Mouse (Mus musculus): ENCODE data around the gene Ccnd3.
A peak's percentile ranks its signal among the peaks of the same experiment; 100 is the strongest.

The Ccnd3 gene

DNA sequence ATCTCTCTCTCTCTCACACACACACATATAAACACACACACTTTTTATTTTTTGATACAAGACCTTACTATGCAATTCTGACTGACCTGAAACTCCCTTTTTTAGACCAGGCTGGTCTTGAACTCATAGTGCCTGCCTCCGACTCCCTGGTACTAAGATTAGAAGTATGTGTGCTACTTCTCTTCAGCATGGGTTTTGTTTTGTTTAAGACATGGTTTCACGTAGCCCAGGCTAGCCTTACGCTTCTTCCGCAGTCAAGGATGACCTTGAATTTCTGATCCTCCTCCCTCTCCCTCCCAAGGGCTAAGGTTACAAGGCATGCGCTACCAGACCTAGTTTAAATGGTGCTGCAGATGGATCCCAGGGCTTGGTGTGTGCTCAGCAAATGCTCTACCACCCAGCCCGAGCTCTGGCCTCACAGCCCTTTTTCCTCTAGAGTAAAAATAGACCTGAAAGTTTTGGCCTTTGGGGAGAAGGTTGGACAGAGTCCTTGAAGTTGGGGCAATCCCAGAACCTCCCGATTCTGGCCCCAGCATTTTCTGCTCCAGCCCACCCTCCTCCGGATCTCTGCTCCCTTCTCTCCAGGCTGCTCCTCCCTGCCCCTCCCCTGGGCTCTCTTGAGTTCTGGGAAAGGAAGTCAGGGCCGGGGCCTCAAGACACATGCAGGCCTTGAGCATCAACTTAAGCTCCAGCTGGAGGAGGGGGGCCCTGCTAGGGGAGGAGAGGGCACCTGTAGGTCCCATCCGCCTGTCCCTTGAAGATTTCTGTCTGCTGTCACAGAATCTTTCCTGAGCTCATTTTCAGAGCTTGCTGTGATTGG, 8.3 kb downstream of the Ccnd3 start:
- no peak for DNase-seq (ENCODE audit: low read depth, low spot score)

DNA sequence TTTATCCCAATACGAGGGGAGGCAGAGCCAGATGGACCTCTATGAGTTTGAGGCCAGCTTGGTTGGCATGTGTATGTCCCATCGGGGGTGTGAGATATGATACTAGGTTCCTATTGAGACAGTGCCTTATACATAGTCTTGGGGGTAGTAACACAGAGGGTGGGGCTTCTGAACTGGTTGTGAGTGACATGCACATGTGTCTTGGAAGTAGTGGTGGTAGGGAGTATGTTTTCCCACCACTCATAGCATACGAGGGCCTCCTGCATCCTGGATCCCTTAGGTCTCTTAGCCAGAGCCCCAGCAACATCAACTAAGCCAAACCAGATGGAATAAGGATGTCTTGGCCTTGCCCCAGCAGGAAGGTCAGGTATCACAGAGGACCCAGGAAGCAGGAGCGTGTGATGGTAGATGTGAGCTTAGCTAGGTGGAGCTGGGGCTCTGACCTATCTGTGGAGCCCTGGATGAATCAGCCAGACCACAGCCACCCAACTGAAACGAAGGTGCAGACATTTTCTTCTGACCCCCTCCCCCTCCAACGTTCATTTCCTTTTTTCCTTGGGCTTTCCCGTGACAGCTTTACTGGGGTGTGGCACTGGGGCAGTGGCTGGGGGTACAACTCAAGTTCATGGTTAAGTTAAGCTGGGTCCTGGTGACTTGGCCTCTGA, 10.5 kb downstream of the Ccnd3 start:
- no peak for DNase-seq (ENCODE audit: low read depth, low spot score)

DNA sequence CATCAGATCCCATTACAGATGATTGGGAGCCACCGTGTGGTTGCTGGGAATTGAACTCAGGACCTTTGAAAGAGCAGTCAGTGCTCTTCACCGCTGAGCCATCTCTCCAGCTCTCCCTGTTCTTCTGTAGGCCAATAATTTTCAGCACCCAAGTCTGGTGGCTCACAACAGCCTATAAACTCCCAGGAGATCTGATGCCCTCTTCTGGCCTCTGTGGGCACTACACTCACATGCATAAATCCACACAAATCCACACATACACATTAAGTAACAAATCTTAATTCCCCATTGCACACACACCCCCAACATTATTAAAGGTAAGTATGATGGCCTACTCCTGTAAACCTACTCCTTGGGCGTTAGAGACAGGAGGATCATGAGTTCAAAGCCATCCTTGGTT, 11.4 kb downstream of the Ccnd3 start:
- DNase-seq (ENCODE audit: low read depth, low spot score): no peak

DNA sequence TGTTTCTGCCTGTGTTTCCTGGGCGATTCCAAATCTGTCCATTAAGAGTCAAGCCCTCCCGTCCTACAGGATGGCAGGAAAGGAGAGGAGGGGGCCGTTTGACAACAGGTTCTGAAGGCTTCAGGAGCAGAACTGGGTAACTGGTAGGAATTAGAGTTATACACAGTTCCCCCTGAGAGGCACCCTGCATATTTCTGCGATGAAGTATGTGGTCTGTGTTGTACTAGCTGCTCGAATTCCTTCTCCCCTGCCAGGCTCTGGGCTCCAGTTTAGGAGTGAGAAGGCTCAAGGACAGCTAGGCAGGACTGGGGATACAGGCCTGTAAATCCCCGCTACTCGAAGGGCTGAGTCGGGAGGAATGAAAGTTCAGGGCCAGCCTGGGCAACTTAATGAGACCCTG, 13.4 kb downstream of the Ccnd3 start:
- DNase-seq (ENCODE audit: low read depth, low spot score): peak; percentile 70

DNA sequence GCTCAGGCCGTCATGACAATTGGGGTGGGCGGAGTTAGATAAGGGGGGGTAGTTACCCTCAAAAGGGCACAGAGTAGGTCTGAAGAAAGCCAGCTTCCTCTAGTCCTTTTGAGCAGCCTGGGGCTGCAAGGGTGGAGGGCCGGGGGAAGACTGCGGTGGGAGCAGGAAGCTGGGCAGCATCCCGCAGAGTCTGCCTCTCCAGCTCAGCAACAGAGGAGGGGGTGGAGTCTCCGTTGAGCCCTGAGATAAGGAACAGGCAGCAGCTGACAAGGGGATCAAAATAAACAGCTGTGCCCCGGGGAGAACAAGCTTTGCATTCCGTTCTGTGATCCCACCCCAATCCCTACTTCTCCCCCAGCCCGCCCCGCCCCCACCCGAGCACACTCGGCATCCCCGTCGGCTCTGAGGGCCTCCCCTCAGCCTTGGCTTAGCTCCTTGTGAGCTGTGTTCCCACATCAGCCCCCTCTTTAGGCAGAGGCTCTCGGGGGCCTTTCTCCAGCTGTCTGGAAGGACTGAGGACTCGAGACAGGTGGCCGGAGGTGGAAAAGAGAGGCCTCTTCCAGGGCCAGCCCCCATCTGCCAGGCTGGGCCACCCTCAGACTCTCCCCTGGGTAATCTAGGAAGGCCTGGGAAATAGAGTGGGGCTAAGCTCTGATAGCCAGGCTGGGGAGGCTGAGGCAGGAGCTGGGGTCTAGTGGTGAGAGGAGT, 16.9 kb downstream of the Ccnd3 start:
- no peak for DNase-seq (ENCODE audit: low read depth, low spot score)

DNA sequence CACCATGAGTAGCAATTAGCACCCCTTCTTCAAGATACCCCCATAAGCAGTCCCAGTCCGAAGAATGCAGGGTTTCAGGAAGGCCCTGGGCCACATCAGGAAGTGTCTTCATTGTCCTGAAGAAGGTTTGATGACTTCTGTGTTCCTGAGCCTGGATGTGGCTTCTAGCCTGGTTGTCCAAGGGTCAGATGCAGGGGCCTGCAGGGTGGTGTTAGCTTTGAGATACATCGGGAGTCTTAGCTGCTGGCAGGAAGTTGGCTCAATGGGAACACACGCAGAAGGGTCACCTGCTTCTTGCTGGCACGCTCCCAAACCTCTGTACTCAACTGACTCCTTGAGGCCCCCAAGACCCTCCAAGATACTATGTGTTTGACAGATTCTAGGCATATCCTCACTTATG, 17.7 kb downstream of the Ccnd3 start:
- DNase-seq (ENCODE audit: low read depth, low spot score): no peak

DNA sequence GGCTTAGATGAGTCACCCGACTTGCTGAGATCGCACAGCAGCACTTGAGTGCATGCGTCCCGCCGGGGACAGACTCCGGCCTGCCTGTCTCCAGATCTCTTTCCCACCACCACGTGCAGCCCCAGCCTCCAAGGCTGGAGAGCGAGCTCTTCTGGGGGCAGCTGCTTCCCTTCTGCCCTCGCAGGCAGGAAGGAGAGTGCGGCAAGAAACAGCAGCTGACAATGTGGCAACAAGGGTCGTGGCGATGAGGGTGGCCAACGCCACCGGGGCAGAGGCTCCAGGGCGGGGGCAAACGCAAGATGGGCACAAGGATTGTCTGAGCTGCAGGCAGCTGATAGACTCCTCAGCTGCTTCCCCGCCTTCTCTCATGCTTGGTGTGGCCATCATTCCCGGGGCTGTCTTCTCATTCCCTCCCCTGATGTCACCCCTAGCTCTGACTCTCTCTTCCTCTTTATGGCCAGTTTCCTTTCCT, 18.4 kb downstream of the Ccnd3 start:
- no peak for DNase-seq (ENCODE audit: low read depth, low spot score)

DNA sequence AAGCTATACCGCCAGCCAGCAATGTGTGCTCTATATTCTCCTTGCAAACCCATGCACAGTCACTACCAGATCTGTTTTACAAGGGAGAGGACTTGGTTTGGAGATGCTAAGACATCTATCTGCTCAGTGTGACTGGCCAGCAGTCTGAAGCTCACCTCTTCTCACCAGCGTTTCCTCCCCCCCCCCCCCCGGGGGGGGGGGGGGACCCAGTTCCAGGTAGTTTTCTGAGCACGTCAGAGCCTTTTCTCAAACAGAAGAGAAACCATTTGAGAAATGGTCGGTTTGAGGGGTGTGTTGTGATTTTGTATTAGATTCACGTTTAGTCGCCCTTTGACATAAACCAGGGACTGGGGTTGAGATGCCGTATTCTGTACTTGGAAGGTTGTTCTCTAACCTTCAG, 19.2 kb downstream of the Ccnd3 start:
- no peak for DNase-seq (ENCODE audit: low read depth, low spot score)

DNA sequence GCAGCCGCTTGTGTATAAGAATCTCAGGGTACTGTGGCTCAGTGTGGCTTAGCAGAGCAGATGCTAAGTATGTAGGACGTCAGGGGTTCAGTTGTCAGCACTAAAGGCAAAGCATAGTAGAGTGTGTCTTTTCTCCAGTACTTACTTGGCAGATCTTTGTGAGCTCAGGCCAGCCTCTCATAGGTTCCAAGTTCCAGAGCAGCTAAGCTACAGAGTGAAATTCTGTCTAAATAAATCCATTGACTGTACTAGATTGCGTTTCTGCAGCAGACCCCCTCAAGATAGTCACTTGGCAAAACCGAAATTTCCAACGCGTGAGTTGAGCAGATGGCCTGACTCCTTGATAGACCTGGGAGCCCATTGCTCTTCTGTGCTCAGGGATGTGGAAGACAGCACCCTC, 20.1 kb downstream of the Ccnd3 start:
- DNase-seq (ENCODE audit: low read depth, low spot score): no peak

DNA sequence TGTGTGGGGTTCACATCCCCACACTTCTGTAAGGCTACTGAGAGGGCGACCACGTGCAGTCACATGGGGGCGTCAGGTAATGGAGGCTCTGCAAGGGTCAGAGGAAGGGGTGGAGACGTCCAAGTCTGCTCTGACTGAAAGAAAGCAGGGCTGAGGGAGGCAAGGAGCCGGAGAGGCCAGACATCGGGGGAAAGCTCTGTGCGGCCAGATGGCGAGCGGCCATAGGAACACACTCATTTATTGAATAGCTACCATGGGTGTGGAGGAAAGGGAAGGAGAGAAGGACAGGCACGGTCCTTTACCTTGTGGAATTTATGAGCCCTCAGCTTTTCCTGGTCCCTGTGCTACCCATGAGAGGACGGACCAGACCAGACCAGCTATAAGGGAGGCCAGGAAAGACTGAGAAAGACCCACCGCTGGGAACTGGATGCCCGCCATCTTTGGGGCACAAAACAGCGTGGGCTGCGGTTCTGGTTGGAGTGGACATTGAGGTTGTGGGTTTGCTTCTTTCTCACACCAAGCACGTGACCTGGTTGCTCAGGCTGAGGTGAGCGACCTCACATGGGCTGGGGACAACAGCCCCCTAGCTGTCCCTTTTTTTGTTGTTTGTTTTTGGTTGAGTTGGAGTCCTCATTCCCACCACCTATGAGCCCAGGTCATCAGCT, 22.1 kb downstream of the Ccnd3 start:
- DNase-seq (ENCODE audit: low read depth, low spot score): no peak

DNA sequence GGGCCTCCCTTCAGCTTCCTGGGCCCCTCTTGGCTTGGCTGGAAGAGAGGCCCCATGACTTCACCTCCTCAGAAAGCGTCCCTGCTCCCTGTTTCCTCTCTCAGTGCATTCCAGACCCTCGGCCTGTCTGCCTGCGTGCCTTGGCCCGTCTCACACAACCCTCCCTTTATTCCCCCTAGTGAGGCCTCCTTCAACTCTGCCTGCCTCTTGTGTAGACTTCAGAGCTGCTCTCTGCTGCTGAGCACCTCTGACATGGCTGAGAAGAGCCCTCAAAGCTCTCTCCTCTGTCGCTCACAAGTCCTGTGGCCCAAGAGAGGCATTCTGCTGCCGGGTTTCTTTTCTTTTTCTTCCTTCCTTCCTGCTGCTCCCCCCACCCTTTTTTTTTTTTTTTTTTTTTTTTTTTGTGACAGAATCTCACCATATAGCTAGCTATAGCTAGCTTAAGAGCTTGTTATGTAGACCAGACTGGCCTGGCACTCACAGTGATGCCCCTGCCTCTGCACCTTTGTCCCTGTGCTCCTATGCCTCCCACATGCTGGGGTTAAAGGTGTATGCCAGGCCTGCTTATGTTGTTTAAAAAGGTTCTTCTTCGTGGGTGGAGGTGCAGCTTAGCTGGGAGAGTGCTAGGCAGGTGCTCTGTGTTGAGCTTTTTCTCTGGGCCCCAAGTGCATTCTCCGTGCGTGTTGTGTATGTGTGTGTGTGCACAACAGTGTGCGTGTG, 22.9 kb downstream of the Ccnd3 start:
- DNase-seq (ENCODE audit: low read depth, low spot score): no peak

DNA sequence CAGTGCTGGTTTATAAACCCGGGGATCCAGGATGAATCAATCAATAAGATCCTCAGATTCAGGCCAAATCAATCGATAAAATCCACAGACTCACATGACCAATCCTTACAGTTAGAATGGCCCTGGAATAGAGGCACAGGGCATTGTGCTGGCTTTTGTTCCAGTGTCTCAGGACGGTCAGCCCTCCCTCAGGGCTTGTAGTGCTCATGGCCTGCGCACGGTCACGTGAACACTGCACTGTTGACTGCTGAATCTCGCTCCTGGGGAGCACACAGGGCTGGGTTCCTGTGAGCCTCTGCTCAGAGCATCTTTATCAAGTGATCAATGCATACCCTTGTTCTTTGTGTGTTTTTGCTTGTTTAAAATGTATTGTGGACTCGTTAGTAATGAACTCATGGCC, 24.1 kb downstream of the Ccnd3 start:
- no peak for DNase-seq (ENCODE audit: low read depth, low spot score)

DNA sequence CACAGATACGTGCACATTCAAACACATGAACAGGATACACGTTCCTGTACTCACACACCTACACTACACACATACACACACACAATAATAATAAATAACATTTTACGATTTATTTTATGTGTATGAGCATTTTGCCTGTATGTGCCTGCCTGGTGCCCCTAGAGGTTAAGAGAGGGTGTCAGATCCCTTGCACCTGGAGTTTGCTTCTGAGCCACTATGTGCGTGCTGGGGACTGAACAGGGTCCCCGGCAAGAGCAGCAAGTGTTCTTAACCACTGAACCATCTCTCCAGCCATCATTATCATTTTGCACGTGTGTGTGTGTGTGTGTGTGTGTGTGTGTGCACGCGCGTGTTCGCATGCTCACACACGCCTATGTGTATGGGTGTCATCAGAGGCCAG, 24.7 kb downstream of the Ccnd3 start:
- no peak for DNase-seq (ENCODE audit: low read depth, low spot score)

DNA sequence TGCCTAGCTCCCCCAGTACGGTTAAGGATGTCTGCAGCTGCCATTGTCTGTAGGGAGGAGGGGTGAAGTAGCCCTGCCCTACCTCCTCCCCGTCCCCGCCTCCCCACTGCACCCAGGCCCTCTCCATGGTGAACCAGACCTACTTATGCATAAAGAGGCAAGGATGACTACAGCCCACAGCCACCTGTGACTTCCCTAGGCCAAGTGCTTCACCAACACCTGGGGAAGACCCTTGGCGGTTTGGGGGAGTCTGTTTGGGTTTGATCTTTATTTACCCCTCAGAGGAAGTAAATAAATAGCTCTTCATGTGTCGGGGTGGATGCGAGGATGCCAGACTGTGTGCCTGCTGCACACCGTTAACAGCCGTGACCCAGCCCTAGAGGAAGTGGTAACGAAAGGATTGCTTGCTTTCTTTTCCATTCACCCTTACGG, 26.6 kb downstream of the Ccnd3 start:
- no peak for DNase-seq (ENCODE audit: low read depth, low spot score)

DNA sequence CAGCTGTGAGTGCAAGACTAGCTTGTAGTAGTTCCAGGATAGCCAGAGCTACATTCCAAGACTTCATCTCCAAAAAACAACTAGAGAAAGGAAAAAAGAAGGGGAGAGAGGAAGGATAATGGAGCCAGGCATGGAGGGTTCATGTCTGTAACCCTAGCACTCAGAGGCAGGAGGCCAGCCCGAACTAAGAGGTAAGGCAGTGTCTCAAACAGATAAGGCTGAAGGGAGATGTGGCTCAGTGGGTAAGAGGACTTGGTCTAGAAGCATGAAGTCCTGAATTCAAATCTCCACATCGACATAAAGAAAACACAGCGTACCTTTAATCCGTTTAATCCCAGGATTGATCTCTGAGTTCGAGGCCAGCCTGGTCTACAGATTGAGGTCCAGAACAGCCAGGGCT, 27.5 kb downstream of the Ccnd3 start:
- DNase-seq (ENCODE audit: low read depth, low spot score): no peak

DNA sequence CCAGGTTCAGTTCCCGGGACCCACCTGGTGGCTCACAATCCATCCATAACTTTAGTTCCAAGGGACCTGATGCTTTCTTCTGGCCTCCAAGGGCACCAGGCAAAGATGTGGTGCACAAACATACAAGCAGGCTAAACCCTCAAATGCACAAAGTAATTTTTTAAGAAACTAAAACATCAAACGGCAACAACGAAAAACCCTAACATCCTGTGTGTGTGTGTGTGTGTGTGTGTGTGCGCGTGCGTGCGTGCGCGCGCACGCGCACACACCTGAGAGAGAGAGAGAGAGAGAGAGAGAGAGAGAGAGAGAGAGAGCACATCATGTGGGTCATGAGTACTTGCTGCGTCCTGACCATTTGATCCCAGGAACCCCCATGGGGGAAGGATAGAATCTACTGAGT, 28.8 kb downstream of the Ccnd3 start:
- no peak for DNase-seq (ENCODE audit: low read depth, low spot score)

DNA sequence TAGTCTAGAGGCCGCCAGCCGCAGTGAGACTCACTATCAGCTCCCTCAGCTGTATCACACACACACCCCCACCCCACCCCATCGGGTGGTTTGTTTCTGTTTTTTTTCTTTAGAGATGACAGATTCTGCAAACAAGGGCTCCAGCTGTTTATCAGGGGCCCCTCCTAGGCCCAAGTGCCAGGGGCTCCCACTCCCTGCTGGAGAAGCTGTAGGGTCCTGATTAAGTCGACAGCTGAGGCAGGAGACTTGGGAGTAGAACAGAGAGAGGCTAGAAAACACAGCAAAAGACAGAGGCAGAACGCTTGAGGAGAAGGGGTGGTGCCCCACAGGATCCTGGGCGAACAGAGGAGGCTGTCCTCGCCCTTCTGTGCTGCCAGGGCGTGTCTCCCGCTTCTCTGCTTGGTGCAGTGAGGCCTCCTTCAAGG, 31.0 kb downstream of the Ccnd3 start:
- DNase-seq (ENCODE audit: low read depth, low spot score): no peak

DNA sequence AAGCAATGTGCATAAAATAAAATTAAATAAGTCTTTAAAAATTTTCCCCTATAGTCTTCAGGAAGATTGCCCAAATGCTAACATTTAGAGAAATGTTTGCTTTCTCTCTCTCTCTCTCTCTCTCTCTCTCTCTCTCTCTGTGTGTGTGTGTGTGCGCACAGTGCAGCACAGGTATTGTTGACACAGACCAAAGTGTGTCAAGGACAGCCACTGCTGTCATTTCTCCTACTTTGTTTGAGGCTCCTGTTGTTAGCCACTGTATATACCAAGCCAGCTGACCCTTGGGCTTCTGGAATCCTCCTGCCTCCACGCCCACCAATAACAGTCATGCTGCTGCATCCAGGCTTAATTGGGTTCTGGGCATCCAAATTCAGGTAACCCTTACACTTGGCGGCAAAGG, 33.2 kb downstream of the Ccnd3 start:
- no peak for DNase-seq (ENCODE audit: low read depth, low spot score)

DNA sequence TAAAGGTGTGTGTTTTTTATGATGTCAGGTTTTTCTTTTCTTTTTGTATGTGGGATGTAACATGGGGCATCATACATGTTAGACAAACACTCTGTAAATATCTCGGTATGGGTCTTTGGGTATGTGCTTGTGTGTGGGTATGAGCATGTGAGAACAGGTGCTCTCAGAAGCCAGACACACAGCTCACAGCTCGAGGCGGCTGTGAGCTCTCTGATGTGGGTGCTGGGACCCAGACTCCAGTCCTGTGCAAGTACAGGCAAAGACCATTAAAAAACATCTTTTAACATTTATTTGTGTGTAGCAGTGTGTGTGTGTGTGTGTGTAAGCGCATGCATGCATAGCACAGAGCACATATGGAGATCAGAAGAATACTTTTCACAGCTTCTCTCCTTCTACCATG, 34.3 kb downstream of the Ccnd3 start:
- DNase-seq (ENCODE audit: low read depth, low spot score): no peak

DNA sequence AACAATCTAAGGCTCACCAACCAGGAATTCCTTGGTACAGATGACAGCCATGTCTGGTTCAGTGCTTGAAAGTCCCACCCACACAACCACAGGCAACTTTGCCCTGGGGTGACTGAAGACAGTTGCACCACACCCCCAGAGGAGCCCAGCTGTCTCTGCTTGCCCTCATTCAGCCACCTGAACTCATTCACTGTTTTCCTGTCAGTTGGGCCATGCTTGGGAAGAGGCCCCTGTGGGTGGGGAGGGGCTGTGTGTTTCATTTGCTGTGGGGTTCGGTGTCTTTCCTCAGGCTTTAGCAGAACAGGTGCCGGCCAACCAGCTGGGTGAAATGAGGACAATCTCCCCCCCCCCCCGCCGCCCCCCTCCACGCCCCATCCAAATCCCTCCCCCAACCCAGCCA, 37.2 kb downstream of the Ccnd3 start:
- DNase-seq (ENCODE audit: low read depth, low spot score): peak; percentile 51

DNA sequence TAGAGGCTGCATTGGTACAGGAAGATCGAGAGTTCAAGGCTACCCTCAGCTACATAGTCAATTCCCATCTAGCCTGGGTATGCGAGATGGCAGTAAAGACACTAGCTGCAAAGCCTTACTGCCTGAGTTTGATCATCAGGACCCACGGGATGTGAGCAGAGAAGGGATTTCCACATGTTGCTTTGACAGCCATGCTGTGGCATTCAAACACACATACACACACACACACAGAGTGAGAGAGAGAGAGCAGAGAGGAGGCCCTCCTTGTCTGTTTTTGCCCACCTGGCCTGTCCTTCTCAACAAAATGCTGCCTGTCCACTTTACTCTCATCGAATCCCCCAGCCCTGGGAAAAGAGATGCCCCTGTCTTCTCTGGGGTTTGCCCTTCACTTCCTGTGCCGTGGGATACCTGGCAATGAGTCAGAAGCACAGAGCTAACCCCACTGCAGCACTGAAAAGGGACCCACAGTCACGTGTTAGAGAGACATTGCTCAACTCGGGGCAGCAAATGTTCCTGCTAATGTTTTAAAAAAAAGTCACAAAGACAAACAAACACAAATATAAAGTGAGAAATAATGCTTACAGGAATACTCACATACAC, 38.3 kb downstream of the Ccnd3 start:
- DNase-seq (ENCODE audit: low read depth, low spot score): no peak
